Mouse (Mus musculus): ENCODE measurements at regions not wholly inside any gene's neighbourhood (a gene's known extent, or its start where the extent isn't known, plus 50 kb on each side); places are given as distances from the start of the nearest gene placed in this dataset.

- TF ChIP-seq CTCF (IDR thresholded peaks at IDR 0.05; ENCODE audit: low read depth) (no peak), EP300 (optimal IDR thresholded peaks at IDR 0.05) (no peak)
Observed at GRCm38 (mm10) chr19:56099725-56100124, 187.2 kb upstream of the Habp2 start.

Measured in stomach, postnatal 0 days (tissue).